Comparison of ENCODE assay signal across 32 mouse cellular contexts in the genomic region with DNA sequence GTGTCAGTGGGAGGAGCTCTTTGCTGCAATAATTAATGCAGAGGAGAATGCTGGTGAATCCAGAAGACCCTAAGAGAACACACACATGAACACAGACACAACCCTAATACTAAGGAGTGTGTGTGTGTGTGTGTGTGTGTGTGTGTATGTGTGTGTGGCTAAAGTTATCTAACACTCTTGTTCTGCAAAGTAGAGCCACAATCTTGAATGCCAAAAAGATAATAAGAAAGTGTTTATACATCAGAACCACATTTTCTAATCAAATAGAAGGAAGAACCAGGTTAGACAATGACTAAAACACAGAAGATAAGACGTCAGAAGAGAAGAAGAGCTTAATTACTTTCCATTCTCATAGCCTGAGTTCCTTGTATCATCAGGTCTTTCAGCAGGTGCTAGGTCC.
"Had no signal": no experiment of that assay in that cellular context is flagged by ENCODE, and none has a peak within 500 bp of the region (broad histone marks: within the 10 kb centered on the region; RNA-seq: fewer than 3 reads in every experiment).

No protein-coding gene starts in this region.

- H3K4me3 ChIP-seq: left cerebral cortex, adult 2 months; limb, embryonic 10.5 days; limb, embryonic 12.5 days; limb, embryonic 13.5 days; limb, embryonic 15.5 days; liver, embryonic 12.5 days; liver, embryonic 13.5 days; liver, embryonic 15.5 days; lung, embryonic 15.5 days; megakaryocyte, embryonic 14.5 days; midbrain, embryonic 10.5 days; midbrain, embryonic 12.5 days; midbrain, embryonic 13.5 days; midbrain, embryonic 15.5 days; myocyte had no signal

- DNase-seq: left cerebral cortex, postnatal 4 days; liver; liver, embryonic 13.5 days; liver, postnatal 0 days; lung, adult 18-20 months; lung, adult 2 months; lung, embryonic 14.5 days; lung, postnatal 10 days; lung, postnatal 14 days; lung, postnatal 36 days; lung, postnatal 4 days; midbrain, embryonic 14.5 days had no signal

- H3K27ac ChIP-seq: left cerebral cortex, adult 2 months; limb, embryonic 10.5 days; limb, embryonic 12.5 days; limb, embryonic 13.5 days; limb, embryonic 15.5 days; liver, embryonic 12.5 days; liver, embryonic 13.5 days; liver, embryonic 14.5 days; liver, embryonic 15.5 days; lung, embryonic 15.5 days; macrophage; midbrain, embryonic 10.5 days; midbrain, embryonic 12.5 days; midbrain, embryonic 13.5 days; midbrain, embryonic 15.5 days had no signal

- H3K27me3 ChIP-seq: liver, embryonic 12.5 days; liver, embryonic 13.5 days; liver, embryonic 15.5 days; lung, embryonic 15.5 days; megakaryocyte, embryonic 14.5 days; midbrain, embryonic 12.5 days; midbrain, embryonic 13.5 days; midbrain, embryonic 15.5 days had no signal

- H3K4me2 ChIP-seq: limb, embryonic 12.5 days; limb, embryonic 13.5 days; limb, embryonic 15.5 days; liver, embryonic 11.5 days; liver, embryonic 12.5 days; liver, embryonic 13.5 days; liver, embryonic 15.5 days; lung, embryonic 14.5 days; lung, embryonic 15.5 days; midbrain, embryonic 11.5 days; midbrain, embryonic 12.5 days; midbrain, embryonic 13.5 days; midbrain, embryonic 15.5 days had no signal

- H3K4me1 ChIP-seq: limb, embryonic 15.5 days; liver, embryonic 12.5 days; liver, embryonic 13.5 days; liver, embryonic 15.5 days; lung, embryonic 15.5 days; midbrain, embryonic 15.5 days had no signal

- H3K9ac ChIP-seq: limb, embryonic 12.5 days; limb, embryonic 13.5 days; limb, embryonic 15.5 days; liver, embryonic 12.5 days; liver, embryonic 13.5 days; liver, embryonic 14.5 days; liver, embryonic 15.5 days; liver, postnatal 0 days; lung, embryonic 14.5 days; lung, embryonic 15.5 days; midbrain, embryonic 12.5 days; midbrain, embryonic 13.5 days; midbrain, embryonic 15.5 days had no signal

- ATAC-seq: liver, embryonic 12.5 days; liver, postnatal 0 days; lung, postnatal 0 days; midbrain, embryonic 13.5 days; midbrain, embryonic 15.5 days; midbrain, embryonic 16.5 days had no signal

- H3K36me3 ChIP-seq: limb, embryonic 10.5 days; limb, embryonic 12.5 days; limb, embryonic 13.5 days; limb, embryonic 15.5 days; liver, embryonic 12.5 days; liver, embryonic 13.5 days; liver, embryonic 15.5 days; lung, embryonic 15.5 days; midbrain, embryonic 10.5 days; midbrain, embryonic 12.5 days; midbrain, embryonic 13.5 days; midbrain, embryonic 15.5 days had no signal

- H3K9me3 ChIP-seq: limb, embryonic 10.5 days; limb, embryonic 12.5 days; limb, embryonic 13.5 days; limb, embryonic 15.5 days; liver, embryonic 12.5 days; liver, embryonic 13.5 days; liver, embryonic 15.5 days; lung, embryonic 15.5 days; megakaryocyte, embryonic 14.5 days; midbrain, embryonic 10.5 days; midbrain, embryonic 12.5 days; midbrain, embryonic 13.5 days; midbrain, embryonic 15.5 days had no signal
